Comparison of ENCODE assay signal across 21 mouse cellular contexts in genomic region chr3:141814776-141815175, GRCm38 (mm10).
DNase-seq lines count a peak whose midpoint lies in the region; ATAC-seq and TF ChIP-seq lines count a peak whose summit lies in the region.
"Had no signal": no experiment of that assay in that cellular context is flagged by ENCODE, and none has a peak within 500 bp of the region (broad histone marks: within the 10 kb centered on the region; RNA-seq: fewer than 3 reads in every experiment).

No protein-coding gene starts in this region.

- TF ChIP-seq EP300 in stomach, postnatal 0 days (optimal IDR thresholded peaks at IDR 0.05): no peak

- no peaks in the 10 kb centered on the region; the same call in 1 of the 2 replicates for H3K36me3 ChIP-seq in hindbrain, embryonic 10.5 days
- no peaks in the 10 kb centered on the region for H3K36me3 ChIP-seq in hindbrain, embryonic 12.5 days
- no peaks in the 10 kb centered on the region for H3K36me3 ChIP-seq in stomach, embryonic 14.5 days (ENCODE audit: control insufficient read depth, insufficient read depth, low read length)
- H3K36me3 ChIP-seq in stomach, postnatal 0 days (ENCODE audit: control insufficient read depth, insufficient read depth, low read length): no peaks in the 10 kb centered on the region
- H3K36me3 ChIP-seq in embryonic facial prominence, embryonic 14.5 days (ENCODE audit: control insufficient read depth, insufficient read depth, low read length): no peaks in the 10 kb centered on the region
- H3K36me3 ChIP-seq: limb, embryonic 15.5 days; neural tube, embryonic 15.5 days had no signal

- no peaks in the 10 kb centered on the region for H3K9me3 ChIP-seq in hindbrain, embryonic 10.5 days
- no peaks in the 10 kb centered on the region for H3K9me3 ChIP-seq in hindbrain, embryonic 12.5 days (replicated peaks)
- H3K9me3 ChIP-seq in stomach, embryonic 14.5 days (ENCODE audit: control insufficient read depth, low read depth, low read length): no peaks in the 10 kb centered on the region
- no peaks in the 10 kb centered on the region for H3K9me3 ChIP-seq in stomach, postnatal 0 days (ENCODE audit: control insufficient read depth, low read length)
- H3K9me3 ChIP-seq in embryonic facial prominence, embryonic 14.5 days (ENCODE audit: control insufficient read depth, low read length): no peaks in the 10 kb centered on the region
- H3K9me3 ChIP-seq: limb, embryonic 15.5 days; neural tube, embryonic 15.5 days had no signal

- WGBS in hindbrain, embryonic 10.5 days: 61% methylated on average over 1 of the region's 1 CpGs
- WGBS in hindbrain, embryonic 12.5 days: 46% methylated on average over 1 of the region's 1 CpGs
- 80% methylated on average over 1 of the region's 1 CpGs for WGBS in stomach, embryonic 14.5 days
- WGBS in stomach, postnatal 0 days: 90% methylated on average over 1 of the region's 1 CpGs
- WGBS in embryonic facial prominence, embryonic 14.5 days: 36% methylated on average over 1 of the region's 1 CpGs

- no peak for TF ChIP-seq CTCF in stomach, postnatal 0 days (IDR thresholded peaks at IDR 0.05; ENCODE audit: low read depth)

- no peak overlapping the region for H3K9ac ChIP-seq in hindbrain, embryonic 12.5 days
- no peak overlapping the region for H3K9ac ChIP-seq in stomach, embryonic 14.5 days (replicated peaks; ENCODE audit: low read depth, low read length)
- no peak overlapping the region for H3K9ac ChIP-seq in stomach, postnatal 0 days (ENCODE audit: low read length)
- H3K9ac ChIP-seq in embryonic facial prominence, embryonic 14.5 days (ENCODE audit: low read depth, low read length): no peak overlapping the region
- H3K9ac ChIP-seq: limb, embryonic 15.5 days; liver, embryonic 14.5 days; neural tube, embryonic 15.5 days had no signal

- no peak overlapping the region for H3K4me2 ChIP-seq in hindbrain, embryonic 12.5 days (replicated peaks)
- no peak overlapping the region for H3K4me2 ChIP-seq in stomach, embryonic 14.5 days (replicated peaks; ENCODE audit: low read depth, low read length)
- H3K4me2 ChIP-seq in stomach, postnatal 0 days (replicated peaks; ENCODE audit: low read depth): no peak overlapping the region
- no peak overlapping the region for H3K4me2 ChIP-seq in embryonic facial prominence, embryonic 14.5 days (ENCODE audit: low read depth, low read length)
- H3K4me2 ChIP-seq: limb, embryonic 15.5 days; neural tube, embryonic 15.5 days had no signal

- peaks cover 46% of the 10 kb centered on the region for H3K4me1 ChIP-seq in hindbrain, embryonic 10.5 days (replicated peaks)
- peaks cover 20% of the 10 kb centered on the region for H3K4me1 ChIP-seq in hindbrain, embryonic 12.5 days
- H3K4me1 ChIP-seq in stomach, embryonic 14.5 days (ENCODE audit: control insufficient read depth, insufficient read depth, low read length): no peaks in the 10 kb centered on the region
- H3K4me1 ChIP-seq in stomach, postnatal 0 days (replicated peaks; ENCODE audit: control insufficient read depth, insufficient read depth): no peaks in the 10 kb centered on the region
- no peaks in the 10 kb centered on the region for H3K4me1 ChIP-seq in embryonic facial prominence, embryonic 14.5 days (ENCODE audit: control insufficient read depth, insufficient read depth, low read length)

- H3K27ac ChIP-seq in hindbrain, embryonic 10.5 days: peak overlapping the region; percentile 69
- no peak overlapping the region for H3K27ac ChIP-seq in hindbrain, embryonic 12.5 days
- no peak overlapping the region for H3K27ac ChIP-seq in stomach, embryonic 14.5 days (ENCODE audit: low read length)
- H3K27ac ChIP-seq in stomach, postnatal 0 days (replicated peaks): no peak overlapping the region
- H3K27ac ChIP-seq in embryonic facial prominence, embryonic 14.5 days (replicated peaks; ENCODE audit: low read depth, low read length): no peak overlapping the region
- H3K27ac ChIP-seq: limb, embryonic 15.5 days; liver, embryonic 14.5 days; macrophage; neural tube, embryonic 15.5 days had no signal

- ATAC-seq in hindbrain, embryonic 12.5 days (ENCODE audit: low FRiP score): no peak
- ATAC-seq in stomach, embryonic 14.5 days (ENCODE audit: insufficient number of reproducible peaks, insufficient read depth, low FRiP score, low read depth): peak; percentile 56; the same call in 1 of the 2 replicates
- ATAC-seq in stomach, postnatal 0 days (ENCODE audit: low FRiP score, low TSS enrichment): no peak
- peak; percentile 81; the same call in 1 of the 2 replicates for ATAC-seq in embryonic facial prominence, embryonic 14.5 days (ENCODE audit: low read depth)
- ATAC-seq: inflammation-experienced regulatory T-cells, adult 6 months had no signal

- no peaks in the 10 kb centered on the region for H3K27me3 ChIP-seq in hindbrain, embryonic 10.5 days (ENCODE audit: insufficient read depth, poor library complexity, severe bottlenecking)
- H3K27me3 ChIP-seq in hindbrain, embryonic 12.5 days: no peaks in the 10 kb centered on the region
- H3K27me3 ChIP-seq in stomach, embryonic 14.5 days (ENCODE audit: control insufficient read depth, insufficient read depth, low read length): no peaks in the 10 kb centered on the region
- no peaks in the 10 kb centered on the region for H3K27me3 ChIP-seq in stomach, postnatal 0 days (ENCODE audit: control insufficient read depth, insufficient read depth, low read length)
- H3K27me3 ChIP-seq in embryonic facial prominence, embryonic 14.5 days (replicated peaks; ENCODE audit: control insufficient read depth, insufficient read depth, low read length): no peaks in the 10 kb centered on the region
- H3K27me3 ChIP-seq: limb, embryonic 15.5 days; neural tube, embryonic 15.5 days had no signal

- peak; percentile 18 for DNase-seq in hindbrain, embryonic 10.5 days (ENCODE audit: low spot score)
- DNase-seq in stomach, postnatal 0 days (ENCODE audit: low spot score): no peak
- peak; percentile 56 for DNase-seq in embryonic facial prominence, embryonic 14.5 days (ENCODE audit: low spot score)
- peak; percentile 90 for DNase-seq in retina, postnatal 1 day
- DNase-seq in urinary bladder, postnatal 25 days (ENCODE audit: low spot score): no peak
- no peak for DNase-seq in left cerebral cortex, adult 18-20 months (ENCODE audit: low spot score in 2 of 2)
- DNase-seq: adrenal gland, postnatal 14 days; cerebellum, adult 2 months; cerebellum, postnatal 36 days; heart, postnatal 4 days; kidney, adult 18-20 months; kidney, postnatal 4 days; layer of hippocampus, adult 9-11 months; left cerebral cortex, postnatal 4 days had no signal

- H3K4me3 ChIP-seq in hindbrain, embryonic 10.5 days: no peak overlapping the region
- H3K4me3 ChIP-seq in hindbrain, embryonic 12.5 days: no peak overlapping the region
- H3K4me3 ChIP-seq in stomach, embryonic 14.5 days (ENCODE audit: low read depth, low read length): no peak overlapping the region
- H3K4me3 ChIP-seq in stomach, postnatal 0 days (ENCODE audit: low read depth, low read length): no peak overlapping the region
- no peak overlapping the region for H3K4me3 ChIP-seq in embryonic facial prominence, embryonic 14.5 days (ENCODE audit: low read depth, low read length)
- H3K4me3 ChIP-seq: limb, embryonic 15.5 days; neural tube, embryonic 15.5 days had no signal

Comparison
In these comparisons a context has a peak if more than half of its experiments do, and no peak if none do; other contexts are left out.
1. ATAC-seq: peak in stomach, embryonic 14.5 days (single experiment) and embryonic facial prominence, embryonic 14.5 days (single experiment); none in hindbrain, embryonic 12.5 days (single experiment) and stomach, postnatal 0 days (single experiment).
2. DNase-seq: peak in hindbrain, embryonic 10.5 days (single experiment), embryonic facial prominence, embryonic 14.5 days (single experiment) and retina, postnatal 1 day (single experiment); none in stomach, postnatal 0 days (single experiment), urinary bladder, postnatal 25 days (single experiment) and left cerebral cortex, adult 18-20 months (0 of 2).